Mouse (Mus musculus): ENCODE data around the gene Ackr3. TPM values are rescaled to one million over a fixed set of nuclear protein-coding genes. Genes with fewer than 3 reads are reported as not detected.

The Ackr3 gene
- total RNA-seq, 2 experiments from 2014 or later, result 16.6 to 16.7 TPM

GRCm38 (mm10) chr1:90258253-90258887 is 54.6 kb downstream of the Ackr3 start:
- no peak for DNase-seq

- no peak for DNase-seq
Observed at GRCm38 (mm10) chr1:90260704-90261581, 57.2 kb downstream of the Ackr3 start.

GRCm38 (mm10) chr1:90262380-90262779 is 58.6 kb downstream of the Ackr3 start:
- no peak for DNase-seq

Other genes starting within 250 kb of the Ackr3 start
- 1 to 10 TPM; 5.1 to 5.8 TPM for gene Asb18, start 189.3 kb upstream of the Ackr3 start, total RNA-seq (2021)
- not detected for gene Iqca, start 50.6 kb upstream of the Ackr3 start, total RNA-seq (2021)

Measured in gastrocnemius, postnatal 10 days (tissue).